In genomic region chr9:64281105-64281780, GRCm38 (mm10) we compare ENCODE assay signal across 8 mouse cellular contexts. TPM values are rescaled to one million over a fixed set of nuclear protein-coding genes. Genes with fewer than 3 reads are reported as not detected.
DNase-seq lines count a peak whose midpoint lies in the region; ATAC-seq lines count a peak whose summit lies in the region.

Gene Tipin (plus strand): TSS chr9:64281581.

- peak; percentile 96 for ATAC-seq in hindbrain, embryonic 14.5 days (ENCODE audit: low FRiP score)

- DNase-seq in R1 (ENCODE audit: low read depth, low spot score), result peak; percentile 96
- DNase-seq in cerebellum, postnatal 25 days, result peak; percentile 96 to 97
- DNase-seq in frontal cortex, postnatal 25 days (ENCODE audit: low spot score in 2 of 2), result peak; percentile 81 to 86
- DNase-seq in hindbrain, embryonic 14.5 days (ENCODE audit: low spot score), result peak; percentile 96
- DNase-seq in layer of hippocampus, postnatal 36 days, result peak; percentile 91
- peak; percentile 97 for DNase-seq in lung, postnatal 36 days
- peak; percentile 96 for DNase-seq in retina, postnatal 1 day
- peak; percentile 92 to 96 for DNase-seq in urinary bladder, adult 18-20 months (ENCODE audit: low spot score in 2 of 2)

- H3K36me3 ChIP-seq in hindbrain, embryonic 14.5 days (replicated peaks; ENCODE audit: control insufficient read depth, insufficient read depth), result no peaks in the 10 kb centered on the region

- peak within 1 kb of the TSS; percentile 81 for H3K27ac ChIP-seq in hindbrain, embryonic 14.5 days

- H3K9me3 ChIP-seq in hindbrain, embryonic 14.5 days (ENCODE audit: control insufficient read depth, low read length), result no peaks in the 10 kb centered on the region

- peak within 1 kb of the TSS; percentile 74 for H3K4me3 ChIP-seq in hindbrain, embryonic 14.5 days (replicated peaks; ENCODE audit: low read length)

- peak within 1 kb of the TSS; percentile 81 for H3K9ac ChIP-seq in hindbrain, embryonic 14.5 days

- WGBS in hindbrain, embryonic 14.5 days, result 3% methylated on average over 46 of the region's 46 CpGs

- no peaks in the 10 kb centered on the region for H3K27me3 ChIP-seq in hindbrain, embryonic 14.5 days (ENCODE audit: control insufficient read depth, insufficient read depth, low read length)

- peak within 1 kb of the TSS; percentile 68 for H3K4me2 ChIP-seq in hindbrain, embryonic 14.5 days (replicated peaks)

- H3K4me1 ChIP-seq in hindbrain, embryonic 14.5 days (replicated peaks; ENCODE audit: control insufficient read depth, insufficient read depth, low read length), result peaks cover 6% of the 10 kb centered on the region; the same call in 1 of the 2 replicates

RNA-seq across cellular contexts. Expression of gene Tipin, which starts in this region (rescaled TPM):
- polyA plus RNA-seq in hindbrain, embryonic 14.5 days (2014; fragmentation: Nextera tagmentation; extraction: Ambion mirVana), result 71.8 and 73.3 TPM in 2 replicates
- 10 to 100 TPM; 13.5 to 16.9 TPM for total RNA-seq in layer of hippocampus, postnatal 36 days (2021)

Comparison
In these comparisons a context has a peak if more than half of its experiments do, and no peak if none do; other contexts are left out.
1. Peak in every context shown above with its lines: DNase-seq, ATAC-seq, H3K4me3 ChIP-seq and H3K27ac ChIP-seq.